Mouse (Mus musculus): ENCODE results near the gene Asb13.
A peak's percentile ranks its signal among the peaks of the same experiment; 100 is the strongest.

The Asb13 gene

GRCm38 (mm10) chr13:3633895-3634811 is at the start of gene Asb13:
Gene Asb13, plus strand, starts transcription at chr13:3634032.
- peak; percentile 75 for DNase-seq

GRCm38 (mm10) chr13:3590789-3591188 is 43.0 kb upstream of the Asb13 start:
- no peak for DNase-seq

DNA sequence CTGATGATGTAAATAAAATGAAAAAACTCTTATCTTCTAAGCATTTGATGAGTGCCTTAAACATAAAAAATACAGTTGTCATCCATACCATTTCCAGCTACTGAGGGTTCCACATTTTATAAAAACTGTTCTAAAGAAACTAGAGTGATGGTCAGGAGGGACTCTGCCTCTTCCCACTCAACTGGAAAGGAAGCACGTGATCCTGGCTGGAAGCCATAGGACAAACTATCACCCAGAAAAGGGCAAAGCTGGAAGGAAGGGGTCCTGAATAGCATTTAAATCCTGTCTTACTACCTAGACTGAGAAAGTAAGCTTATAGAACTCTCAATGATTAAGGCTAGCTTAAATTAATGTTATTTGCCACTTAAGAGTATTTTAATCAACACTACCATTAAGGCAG is 39.5 kb upstream of the Asb13 start:
- no peak for DNase-seq

GRCm38 (mm10) chr13:3596232-3596631 is 37.6 kb upstream of the Asb13 start:
- DNase-seq, result no peak

GRCm38 (mm10) chr13:3609780-3610117 is 24.1 kb upstream of the Asb13 start:
- no peak for DNase-seq

DNA sequence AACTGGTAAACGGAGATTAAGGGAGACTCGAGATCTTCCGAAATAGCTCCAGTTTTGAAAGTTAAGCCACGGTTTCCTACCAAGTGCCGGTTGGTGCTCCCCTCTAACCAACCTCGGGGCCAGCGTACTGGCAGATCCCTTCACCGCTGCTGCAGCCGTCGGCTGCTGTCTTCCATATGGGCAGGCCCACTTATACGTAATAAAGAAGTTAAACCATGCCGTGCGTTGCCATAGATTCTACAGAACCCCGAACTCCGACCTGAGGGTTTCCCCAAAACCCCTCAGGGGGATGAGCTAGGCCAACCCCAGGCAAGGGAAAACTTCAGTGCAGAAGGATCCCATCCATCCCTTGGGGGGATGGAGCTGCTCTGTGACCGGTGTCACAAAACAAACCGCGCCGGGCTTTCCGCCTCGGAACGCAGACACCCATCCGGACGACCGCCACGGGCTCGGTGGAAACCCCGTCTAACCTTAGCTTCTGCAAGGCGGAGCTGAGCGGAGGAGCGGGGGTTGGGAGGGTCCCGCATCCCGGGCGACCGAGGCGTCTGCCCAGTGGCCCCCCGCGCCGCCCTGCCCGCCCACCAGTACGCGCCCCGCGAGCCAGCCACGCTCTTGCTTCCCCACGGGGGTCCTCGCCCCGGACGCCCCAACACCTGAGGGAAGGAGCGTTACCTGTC is 23.6 kb upstream of the Asb13 start:
- peak; percentile 47 for DNase-seq

DNA sequence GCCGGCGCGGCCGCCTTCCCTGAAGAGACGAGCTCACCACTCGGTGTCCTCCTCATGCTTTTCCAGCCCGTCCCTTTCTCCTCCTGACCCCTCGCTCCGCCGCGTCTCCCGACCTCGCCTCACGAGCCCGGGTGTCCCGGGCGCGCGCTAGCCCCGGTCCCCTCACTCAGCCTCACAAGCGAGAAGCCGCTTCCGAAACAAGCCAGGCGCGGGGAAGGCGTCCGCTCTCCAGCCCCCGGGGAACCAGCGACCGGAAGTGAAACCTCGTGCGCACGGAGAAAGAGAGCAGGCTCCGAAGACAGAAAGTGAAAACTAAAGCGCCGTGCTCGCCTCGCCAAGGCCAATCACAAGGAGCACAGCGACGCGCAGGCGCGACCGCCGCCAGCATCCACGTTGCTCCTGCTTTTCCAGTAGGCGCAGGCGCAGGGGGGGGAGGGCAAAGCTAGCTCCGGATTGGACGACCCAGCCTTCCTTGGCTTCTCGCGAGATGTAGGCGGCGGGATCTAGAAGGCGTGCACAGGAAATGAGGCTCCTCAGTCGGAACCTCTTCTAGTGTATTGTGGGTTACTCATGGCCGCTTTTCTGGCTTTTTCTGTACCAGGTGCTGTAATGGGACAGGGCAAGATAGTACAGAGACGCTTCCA is 22.9 kb upstream of the Asb13 start, which contains the start of gene Fam208b:
Gene Fam208b, minus strand, starts transcription at position 314 of the 644 bp plus-strand sequence.
- peak; percentile 98 for DNase-seq

DNA sequence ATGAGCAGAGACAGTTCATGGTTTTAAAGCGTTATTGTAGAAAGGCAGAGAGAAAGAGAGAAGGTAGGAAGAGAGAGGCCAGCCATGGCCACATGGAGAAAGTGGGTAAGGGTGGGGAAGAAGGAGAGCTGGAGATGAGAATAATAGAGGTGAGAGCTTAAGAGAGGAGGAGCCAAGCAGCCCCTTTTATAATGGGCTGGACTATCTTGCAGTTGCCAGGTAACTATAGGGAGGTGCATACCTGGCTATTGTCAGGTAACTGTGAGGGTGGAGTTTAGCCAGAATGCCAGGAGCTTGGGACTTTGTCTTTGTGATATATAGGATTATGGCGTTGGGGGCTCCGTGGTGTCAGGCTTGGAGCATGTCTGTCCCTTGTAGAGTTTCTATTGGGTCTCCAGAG is 6.7 kb upstream of the Asb13 start:
- no peak for DNase-seq

- DNase-seq, result no peak
Measured at GRCm38 (mm10) chr13:3628102-3628501, 5.7 kb upstream of the Asb13 start.

GRCm38 (mm10) chr13:3632551-3632950 is 1.3 kb upstream of the Asb13 start:
- no peak for DNase-seq

GRCm38 (mm10) chr13:3633131-3633530 is 701 bp upstream of the Asb13 start:
- DNase-seq, result no peak

- DNase-seq, result no peak
Measured at GRCm38 (mm10) chr13:3635076-3635475, 1.2 kb downstream of the Asb13 start.

DNA sequence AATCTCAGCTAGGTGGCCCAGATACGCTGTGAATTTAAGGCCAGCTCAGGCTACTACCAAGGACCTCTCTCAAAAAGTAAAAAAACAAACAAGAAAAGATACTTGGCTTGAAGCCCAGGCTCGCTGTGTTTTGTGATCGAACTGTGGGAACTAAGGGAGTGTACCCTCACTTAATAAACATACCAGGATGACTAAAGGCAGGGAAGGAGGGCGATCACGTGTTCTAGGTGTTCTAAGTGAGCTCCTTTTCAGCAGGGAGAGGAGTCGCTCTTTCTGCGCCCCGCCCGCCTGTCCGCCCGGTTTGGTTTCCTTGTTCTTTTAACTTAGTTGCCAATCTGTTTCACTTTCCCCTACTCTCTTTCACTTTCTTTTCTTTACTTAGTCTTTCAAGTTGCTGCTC is 3.0 kb downstream of the Asb13 start:
- DNase-seq, result no peak

- no peak for DNase-seq
Measured at GRCm38 (mm10) chr13:3642049-3642448, 8.2 kb downstream of the Asb13 start.

GRCm38 (mm10) chr13:3642538-3642937 is 8.7 kb downstream of the Asb13 start:
- DNase-seq, result no peak

- no peak for DNase-seq
Measured at GRCm38 (mm10) chr13:3644871-3645270, 11.0 kb downstream of the Asb13 start.

DNA sequence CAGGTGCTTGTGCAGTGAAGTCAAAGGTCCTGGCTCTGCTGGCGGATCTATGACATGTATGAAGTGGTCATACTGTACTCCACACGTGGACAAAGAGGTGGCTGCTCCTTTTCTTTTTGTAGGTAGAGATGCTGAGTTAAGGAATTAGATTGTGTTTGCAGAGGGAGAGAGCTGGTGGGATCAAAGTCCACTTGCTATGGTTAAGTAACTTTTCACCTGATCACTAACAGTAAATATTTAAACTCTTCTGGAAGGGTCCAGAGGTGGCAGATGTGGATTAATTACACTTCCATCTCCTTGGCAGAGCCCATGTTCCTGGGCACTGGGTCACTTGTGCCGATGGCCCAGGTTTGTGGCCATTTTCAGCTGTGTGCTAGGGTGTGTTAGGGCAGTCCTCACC is 12.1 kb downstream of the Asb13 start:
- DNase-seq, result no peak

GRCm38 (mm10) chr13:3646566-3646965 is 12.7 kb downstream of the Asb13 start:
- no peak for DNase-seq

- DNase-seq, result no peak
Measured at GRCm38 (mm10) chr13:3650569-3650968, 16.7 kb downstream of the Asb13 start.

DNA sequence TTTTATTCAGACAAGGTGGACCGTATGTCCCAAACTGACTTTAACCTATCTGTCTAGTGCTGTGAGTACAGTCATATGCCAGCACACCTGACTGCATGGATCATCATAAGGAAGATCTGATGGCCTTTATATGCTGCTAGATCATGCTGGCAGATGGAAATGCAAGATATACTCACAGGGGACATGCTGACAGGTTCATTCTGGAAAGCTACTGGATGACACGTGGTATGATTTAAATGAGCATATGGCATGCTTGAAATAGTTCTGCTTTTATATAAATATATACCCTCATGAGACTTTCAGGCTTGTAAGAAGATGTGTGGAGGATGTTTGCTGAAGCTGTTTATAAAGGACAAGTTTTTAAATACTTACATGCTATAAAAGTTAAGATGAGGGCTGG is 20.6 kb downstream of the Asb13 start:
- DNase-seq, result no peak

DNA sequence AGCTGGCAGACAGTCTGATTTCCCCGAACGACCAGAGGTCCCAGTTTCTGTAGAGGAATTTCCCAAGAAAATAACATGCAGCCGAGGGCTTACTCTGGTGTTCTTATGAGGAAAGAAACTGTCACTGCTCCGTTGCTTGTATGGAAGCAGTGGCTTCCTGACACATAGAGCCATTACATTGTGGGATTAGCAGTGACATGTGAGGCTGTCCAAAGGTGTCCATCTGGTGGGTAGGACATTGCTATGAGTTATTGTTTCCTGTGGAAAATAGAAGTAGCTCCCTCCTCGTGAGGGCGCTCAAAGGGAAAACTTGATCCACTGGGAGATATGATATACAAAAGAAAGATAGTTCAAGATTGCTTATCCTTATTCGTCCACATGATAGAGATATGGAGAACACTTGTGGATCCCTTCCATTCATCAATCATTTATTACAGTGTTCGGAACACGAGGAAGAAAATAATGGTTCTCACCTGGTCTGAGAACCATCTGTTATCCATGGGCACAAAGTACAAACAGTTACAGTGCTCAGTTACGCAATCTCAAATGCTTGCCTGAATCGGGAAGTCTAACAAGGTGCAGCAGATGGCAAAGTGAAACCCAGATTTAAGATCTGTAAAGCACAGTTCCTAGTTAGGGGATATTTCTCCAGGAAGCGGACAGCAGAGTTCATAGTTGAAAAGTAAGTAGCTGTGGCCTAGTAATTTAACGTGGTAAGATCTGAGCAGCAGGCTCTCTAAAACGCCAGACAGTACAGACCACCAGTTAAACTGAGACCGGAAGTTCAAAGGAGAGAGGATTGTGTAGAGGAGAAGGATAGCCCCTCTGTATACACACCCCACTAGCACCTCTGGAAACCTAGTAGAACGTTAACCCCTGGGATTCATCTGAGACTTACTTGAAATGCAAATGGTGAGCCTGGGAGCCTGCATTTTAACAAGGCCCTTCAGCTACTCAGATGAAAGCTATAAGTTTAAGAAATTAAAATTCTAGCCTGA is 25.6 kb downstream of the Asb13 start:
- DNase-seq, result no peak

- no peak for DNase-seq
Measured at GRCm38 (mm10) chr13:3664241-3664640, 30.4 kb downstream of the Asb13 start.
